Mouse (Mus musculus) heart, embryonic 11.5 days (tissue): ENCODE results near the gene Zfp667. TPM values are rescaled to one million over a fixed set of nuclear protein-coding genes. Genes with fewer than 3 reads are reported as not detected.

ENCODE experiments used
- ATAC-seq: fragments of 200-750 bp; cut with Nextera tagmentation; replicated peaks from 2 replicates; pipeline ENCODE4 v1.8.0; 2017; ENCODE audit warnings: moderate library complexity; ENCODE audit not compliant: insufficient number of reproducible peaks, low FRiP score, low TSS enrichment
- H3K27ac ChIP-seq: fragments of 300-500 bp; sonication (generic); 2 replicates; pipeline ENCODE4 v1.5.1; 2014; ENCODE audit warnings: mild to moderate bottlenecking, low read depth, low read length
- H3K27me3 ChIP-seq: fragments of 300-500 bp; sonication (generic); 2 replicates; pipeline ENCODE4 v1.6.1; 2014; ENCODE audit warnings: mild to moderate bottlenecking, low read length, mixed read lengths; ENCODE audit not compliant: control insufficient read depth, insufficient read depth
- H3K36me3 ChIP-seq: fragments of 300-500 bp; sonication (generic); 2 replicates; pipeline ENCODE4 v1.6.1; 2014; ENCODE audit warnings: mild to moderate bottlenecking, low read length, moderate library complexity, mixed read lengths; ENCODE audit not compliant: control insufficient read depth, insufficient read depth
- H3K4me1 ChIP-seq: fragments of 300-500 bp; sonication (generic); 2 replicates; pipeline ENCODE4 v1.6.1; 2014; ENCODE audit warnings: low read length; ENCODE audit not compliant: control insufficient read depth, insufficient read depth
- H3K4me2 ChIP-seq: fragments of 300-500 bp; sonication (generic); 2 replicates; pipeline ENCODE4 v1.6.1; 2014; ENCODE audit warnings: mild to moderate bottlenecking, moderate library complexity
- H3K4me3 ChIP-seq: fragments of 300-500 bp; sonication (generic); 2 replicates; pipeline ENCODE4 v1.5.1; 2014; ENCODE audit warnings: low read depth, low read length
- H3K9ac ChIP-seq: fragments of 300-500 bp; sonication (generic); 2 replicates; pipeline ENCODE4 v1.6.1; 2014; ENCODE audit warnings: mild to moderate bottlenecking, low read depth, low read length, moderate library complexity
- H3K9me3 ChIP-seq: fragments of 300-500 bp; sonication (generic); replicated peaks from 2 replicates; pipeline ENCODE4 v1.6.1; 2016; ENCODE audit warnings: low read length; ENCODE audit not compliant: control insufficient read depth
- WGBS: fragments of 180-500 bp; shearing (Covaris S2); extraction: QIAGEN DNeasy Blood & Tissue Kit; methylation state at CpG from one replicate; pipeline ENCODE4 v1.1.7; 2014; ENCODE audit not compliant: insufficient replicate concordance; 5-methylcytosine and 5-hydroxymethylcytosine counted together
- polyA plus RNA-seq: library from polyadenylated mRNA; unstranded; fragments of >200 nt; fragmentation: Nextera tagmentation; extraction: Ambion mirVana; gene quantifications from 2 replicates; pipeline ENCODE4 v1.2.1, GENCODE M21; 2014

Zfp667 gene
- polyA plus RNA-seq, 1 experiment from 2014 or later, result 6.3 TPM

DNA sequence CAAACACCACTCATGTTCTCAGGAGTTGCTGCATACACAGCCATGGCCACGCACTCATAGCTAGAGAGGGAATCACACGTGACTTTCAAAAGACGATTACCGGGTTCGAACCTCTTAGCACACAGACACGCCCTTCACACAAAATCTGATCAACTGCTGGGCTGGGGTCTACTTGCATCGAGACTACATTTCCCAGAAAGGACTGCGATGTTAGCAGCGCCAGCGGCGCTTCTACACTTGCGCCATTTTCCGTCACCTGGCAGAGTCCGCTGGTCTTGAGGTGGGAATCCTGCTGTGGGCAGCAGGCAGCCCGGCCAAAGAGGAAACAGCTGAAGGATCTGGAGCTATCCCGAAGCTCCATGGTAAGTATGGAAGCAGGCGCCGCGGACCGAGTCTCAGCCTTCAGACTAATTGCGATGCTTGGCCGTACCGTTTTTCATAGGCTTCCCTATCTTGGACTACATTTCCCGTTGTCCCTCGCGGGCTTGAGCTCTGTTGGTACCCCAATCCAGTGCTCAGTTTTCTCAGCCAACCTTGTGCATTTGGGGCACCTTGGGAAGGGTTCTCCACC, 57.2 kb downstream of the Zfp667 start, which contains the start of gene Gm3854:
Gene Gm3854, plus strand, starts transcription at position 259 of the 571 bp plus-strand sequence.
- no peaks in the 10 kb centered on the region for H3K27me3 ChIP-seq
- peak within 1 kb of the TSS; percentile 63 for H3K4me2 ChIP-seq
- H3K36me3 ChIP-seq, result no peaks in the 10 kb centered on the region
- ATAC-seq, result peak; percentile 83
- H3K4me1 ChIP-seq, result no peaks in the 10 kb centered on the region
- peak within 1 kb of the TSS; percentile 77 for H3K9ac ChIP-seq
- peak within 1 kb of the TSS; percentile 69 for H3K4me3 ChIP-seq
- under 1% methylated on average over 26 of the region's 26 CpGs for WGBS
- no peak within 1 kb of the TSS for H3K27ac ChIP-seq
- no peaks in the 10 kb centered on the region for H3K9me3 ChIP-seq

DNA sequence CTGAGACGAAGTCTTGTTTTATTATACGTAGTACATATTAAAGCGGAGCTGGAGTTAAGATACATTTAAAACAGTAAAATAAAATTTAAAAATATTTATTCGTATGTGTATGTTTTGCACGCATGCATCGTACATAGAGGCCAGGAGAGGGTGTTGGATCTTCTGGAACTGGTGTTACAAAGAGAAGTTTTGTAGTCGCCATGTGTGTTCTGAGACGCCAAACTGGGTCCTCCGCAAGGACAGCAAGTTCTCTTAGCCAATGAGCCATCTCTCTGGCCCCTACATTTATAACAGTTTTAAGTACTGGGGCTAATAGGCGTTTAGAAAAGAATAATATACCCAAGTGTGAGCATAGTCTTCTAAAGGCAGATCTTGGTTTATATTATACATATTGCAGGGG, 57.7 kb downstream of the Zfp667 start:
- peak overlapping the region; percentile 69 for H3K4me3 ChIP-seq
- no peaks in the 10 kb centered on the region for H3K9me3 ChIP-seq
- H3K4me1 ChIP-seq, result no peaks in the 10 kb centered on the region
- no peak for ATAC-seq
- peak overlapping the region; percentile 63 for H3K4me2 ChIP-seq
- no peaks in the 10 kb centered on the region for H3K27me3 ChIP-seq
- no peak overlapping the region for H3K27ac ChIP-seq
- WGBS, result 33% methylated on average over 10 of the region's 10 CpGs
- no peaks in the 10 kb centered on the region for H3K36me3 ChIP-seq
- H3K9ac ChIP-seq, result no peak overlapping the region

Other genes starting within 250 kb of the Zfp667 start
- 0.07 TPM in 1 of 2 replicates, not detected in the other for gene Nlrp4c, start 241.4 kb upstream of the Zfp667 start, polyA plus RNA-seq
- gene Zfp787, start 130.6 kb upstream of the Zfp667 start, polyA plus RNA-seq, result 9.0 and 13.3 TPM in 2 replicates
- 30.9 and 31.4 TPM in 2 replicates for gene Zfp444, start 114.4 kb upstream of the Zfp667 start, polyA plus RNA-seq
- not detected in 2 replicates for gene Galp, start 89.5 kb upstream of the Zfp667 start, polyA plus RNA-seq
- not detected in 2 replicates for gene Zscan5b, start 64.3 kb upstream of the Zfp667 start, polyA plus RNA-seq
- gene Epp13, start 33.9 kb upstream of the Zfp667 start, polyA plus RNA-seq, result not detected in 2 replicates
- gene Zfp583, start 44.7 kb downstream of the Zfp667 start, polyA plus RNA-seq, result 4.4 and 5.1 TPM in 2 replicates
- gene Gm3854, start 57.2 kb downstream of the Zfp667 start, polyA plus RNA-seq, result 1.1 and 2.4 TPM in 2 replicates
- gene Zfp78, start 76.7 kb downstream of the Zfp667 start, polyA plus RNA-seq, result 1.5 and 2.0 TPM in 2 replicates
- 8.0 and 8.5 TPM in 2 replicates for gene Zfp28, start 96.7 kb downstream of the Zfp667 start, polyA plus RNA-seq
- gene Smim17, start 112.1 kb downstream of the Zfp667 start, polyA plus RNA-seq, result not detected in 2 replicates
- gene Gm20715, start 123.7 kb downstream of the Zfp667 start, polyA plus RNA-seq, result not detected in 2 replicates
- not detected in 2 replicates for gene Olfr1344, start 152.1 kb downstream of the Zfp667 start, polyA plus RNA-seq
- gene Olfr1336, start 169.6 kb downstream of the Zfp667 start, polyA plus RNA-seq, result not detected in 2 replicates
- not detected in 2 replicates for gene Olfr1346, start 180.5 kb downstream of the Zfp667 start, polyA plus RNA-seq
- not detected in 2 replicates for gene Olfr5, start 200.4 kb downstream of the Zfp667 start, polyA plus RNA-seq
- not detected in 2 replicates for gene Olfr1347, start 213.2 kb downstream of the Zfp667 start, polyA plus RNA-seq
- gene Olfr1348, start 222.2 kb downstream of the Zfp667 start, polyA plus RNA-seq, result not detected in 2 replicates
- 0.10 TPM in 1 of 2 replicates, not detected in the other for gene Olfr1349, start 236.4 kb downstream of the Zfp667 start, polyA plus RNA-seq